ENCODE assay signal across 14 mouse cellular contexts in the genomic region with DNA sequence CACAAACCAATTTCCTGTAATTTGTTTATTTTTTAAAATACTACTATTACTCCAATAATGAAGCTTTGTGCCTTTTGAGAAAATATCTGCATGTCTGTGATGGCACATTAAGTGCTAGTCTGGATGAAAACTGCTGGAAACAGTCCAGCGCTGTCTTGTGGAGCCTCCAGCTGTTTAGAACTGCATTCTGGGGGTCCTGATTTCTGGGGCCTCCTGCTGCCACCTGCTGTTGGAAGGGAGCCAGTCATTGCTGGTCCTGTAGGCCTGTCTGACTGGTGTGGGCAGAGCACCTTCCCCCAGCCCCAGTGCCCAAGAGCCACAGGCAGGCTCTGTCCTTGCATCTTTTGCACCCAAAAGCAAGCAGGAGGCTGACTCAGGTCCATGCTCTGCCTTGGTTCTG.
DNase-seq lines count a peak whose midpoint lies in the region; ATAC-seq lines count a peak whose summit lies in the region.
"Had no signal": no experiment of that assay in that cellular context is flagged by ENCODE, and none has a peak within 500 bp of the region (broad histone marks: within the 10 kb centered on the region; RNA-seq: fewer than 3 reads in every experiment).

No protein-coding gene starts in this region.

- no peak overlapping the region for H3K4me2 ChIP-seq in midbrain, embryonic 14.5 days (ENCODE audit: low read length)
- no peak overlapping the region for H3K4me2 ChIP-seq in midbrain, embryonic 11.5 days
- H3K4me2 ChIP-seq in embryonic facial prominence, embryonic 14.5 days (ENCODE audit: low read depth, low read length) = no peak overlapping the region
- H3K4me2 ChIP-seq in neural tube, embryonic 13.5 days = no peak overlapping the region
- H3K4me2 ChIP-seq in kidney, embryonic 15.5 days = no peak overlapping the region
- H3K4me2 ChIP-seq: limb, embryonic 13.5 days had no signal

- H3K4me1 ChIP-seq in midbrain, embryonic 14.5 days (ENCODE audit: control insufficient read depth, insufficient read depth, low read length) = no peaks in the 10 kb centered on the region
- H3K4me1 ChIP-seq in midbrain, embryonic 11.5 days (ENCODE audit: control insufficient read depth, insufficient read depth, low read length) = no peaks in the 10 kb centered on the region
- H3K4me1 ChIP-seq in embryonic facial prominence, embryonic 14.5 days (ENCODE audit: control insufficient read depth, insufficient read depth, low read length) = no peaks in the 10 kb centered on the region
- H3K4me1 ChIP-seq in neural tube, embryonic 13.5 days (replicated peaks) = 0 out of 2 replicates have a peak, but pooled peaks cover 4% of the 10 kb centered on the region
- H3K4me1 ChIP-seq in kidney, embryonic 15.5 days = no peaks in the 10 kb centered on the region
- H3K4me1 ChIP-seq: limb, embryonic 13.5 days had no signal

- H3K27me3 ChIP-seq in midbrain, embryonic 14.5 days (ENCODE audit: control insufficient read depth, insufficient read depth, low read length) = no peaks in the 10 kb centered on the region
- H3K27me3 ChIP-seq in midbrain, embryonic 11.5 days (ENCODE audit: control insufficient read depth, insufficient read depth, low read length) = no peaks in the 10 kb centered on the region
- no peaks in the 10 kb centered on the region for H3K27me3 ChIP-seq in embryonic facial prominence, embryonic 14.5 days (replicated peaks; ENCODE audit: control insufficient read depth, insufficient read depth, low read length)
- H3K27me3 ChIP-seq in neural tube, embryonic 13.5 days = no peaks in the 10 kb centered on the region
- H3K27me3 ChIP-seq in kidney, embryonic 15.5 days = no peaks in the 10 kb centered on the region
- H3K27me3 ChIP-seq: limb, embryonic 13.5 days had no signal

- 61% methylated on average over 1 of the region's 1 CpGs for WGBS in midbrain, embryonic 14.5 days
- WGBS in midbrain, embryonic 11.5 days = 75% methylated on average over 1 of the region's 1 CpGs
- WGBS in embryonic facial prominence, embryonic 14.5 days = 50% methylated on average over 1 of the region's 1 CpGs
- 56% methylated on average over 1 of the region's 1 CpGs for WGBS in neural tube, embryonic 13.5 days
- WGBS in kidney, embryonic 15.5 days = 79% methylated on average over 1 of the region's 1 CpGs

- no peak; the same call in 1 of the 2 replicates for ATAC-seq in midbrain, embryonic 14.5 days (ENCODE audit: low FRiP score, low TSS enrichment)
- no peak for ATAC-seq in midbrain, embryonic 11.5 days (ENCODE audit: low FRiP score)
- ATAC-seq in embryonic facial prominence, embryonic 14.5 days (ENCODE audit: low read depth) = no peak
- peak; percentile 56 for ATAC-seq in neural tube, embryonic 13.5 days (ENCODE audit: low read depth)
- no peak for ATAC-seq in kidney, embryonic 15.5 days (replicated peaks; ENCODE audit: low FRiP score)
- ATAC-seq: lung, postnatal 0 days had no signal

- H3K4me3 ChIP-seq in midbrain, embryonic 14.5 days (replicated peaks; ENCODE audit: low read depth, low read length) = no peak overlapping the region
- no peak overlapping the region for H3K4me3 ChIP-seq in midbrain, embryonic 11.5 days (ENCODE audit: low read depth, low read length)
- no peak overlapping the region for H3K4me3 ChIP-seq in embryonic facial prominence, embryonic 14.5 days (ENCODE audit: low read depth, low read length)
- no peak overlapping the region for H3K4me3 ChIP-seq in neural tube, embryonic 13.5 days
- H3K4me3 ChIP-seq in kidney, embryonic 15.5 days (replicated peaks) = no peak overlapping the region
- H3K4me3 ChIP-seq: limb, embryonic 13.5 days; myocyte had no signal

- no peaks in the 10 kb centered on the region for H3K9me3 ChIP-seq in midbrain, embryonic 14.5 days (ENCODE audit: control insufficient read depth, low read length)
- H3K9me3 ChIP-seq in midbrain, embryonic 11.5 days (ENCODE audit: control insufficient read depth, low read length) = no peaks in the 10 kb centered on the region
- no peaks in the 10 kb centered on the region for H3K9me3 ChIP-seq in embryonic facial prominence, embryonic 14.5 days (ENCODE audit: control insufficient read depth, low read length)
- no peaks in the 10 kb centered on the region for H3K9me3 ChIP-seq in neural tube, embryonic 13.5 days
- H3K9me3 ChIP-seq in kidney, embryonic 15.5 days (replicated peaks) = no peaks in the 10 kb centered on the region
- H3K9me3 ChIP-seq: limb, embryonic 13.5 days had no signal

- peak; percentile 57 for DNase-seq in cerebellum, adult 11-12 months
- DNase-seq in cerebellum, adult 18-20 months = no peak
- DNase-seq in midbrain, embryonic 14.5 days = peak; percentile 61
- DNase-seq in midbrain, embryonic 11.5 days (ENCODE audit: low spot score, missing footprints) = no peak
- peak; percentile 27 for DNase-seq in embryonic facial prominence, embryonic 14.5 days (ENCODE audit: low spot score)
- no peak for DNase-seq in kidney, adult 11 months
- DNase-seq: gastrocnemius, postnatal 36 days; heart, postnatal 14 days had no signal

- no peak overlapping the region for H3K9ac ChIP-seq in midbrain, embryonic 14.5 days (replicated peaks; ENCODE audit: low read length)
- no peak overlapping the region for H3K9ac ChIP-seq in midbrain, embryonic 11.5 days (ENCODE audit: low read length)
- H3K9ac ChIP-seq in embryonic facial prominence, embryonic 14.5 days (ENCODE audit: low read depth, low read length) = no peak overlapping the region
- no peak overlapping the region for H3K9ac ChIP-seq in neural tube, embryonic 13.5 days
- no peak overlapping the region for H3K9ac ChIP-seq in kidney, embryonic 15.5 days
- H3K9ac ChIP-seq: limb, embryonic 13.5 days had no signal

- no peak overlapping the region for H3K27ac ChIP-seq in midbrain, embryonic 14.5 days (replicated peaks; ENCODE audit: low read depth, low read length)
- H3K27ac ChIP-seq in midbrain, embryonic 11.5 days (ENCODE audit: low read depth, low read length) = no peak overlapping the region
- H3K27ac ChIP-seq in embryonic facial prominence, embryonic 14.5 days (replicated peaks; ENCODE audit: low read depth, low read length) = no peak overlapping the region
- H3K27ac ChIP-seq in neural tube, embryonic 13.5 days (replicated peaks) = no peak overlapping the region
- H3K27ac ChIP-seq in kidney, embryonic 15.5 days = no peak overlapping the region
- H3K27ac ChIP-seq: kidney, postnatal 0 days; limb, embryonic 13.5 days had no signal

- no peaks in the 10 kb centered on the region for H3K36me3 ChIP-seq in midbrain, embryonic 14.5 days (ENCODE audit: control insufficient read depth, insufficient read depth, low read length)
- no peaks in the 10 kb centered on the region for H3K36me3 ChIP-seq in midbrain, embryonic 11.5 days (ENCODE audit: control insufficient read depth, insufficient read depth, low read length)
- H3K36me3 ChIP-seq in embryonic facial prominence, embryonic 14.5 days (ENCODE audit: control insufficient read depth, insufficient read depth, low read length) = no peaks in the 10 kb centered on the region
- H3K36me3 ChIP-seq in neural tube, embryonic 13.5 days = no peaks in the 10 kb centered on the region
- no peaks in the 10 kb centered on the region for H3K36me3 ChIP-seq in kidney, embryonic 15.5 days
- H3K36me3 ChIP-seq: limb, embryonic 13.5 days had no signal

Comparison
In these comparisons a context has a peak if more than half of its experiments do, and no peak if none do; other contexts are left out.
1. DNase-seq: peak in cerebellum, adult 11-12 months (single experiment), midbrain, embryonic 14.5 days (single experiment) and embryonic facial prominence, embryonic 14.5 days (single experiment); none in cerebellum, adult 18-20 months (0 of 2), midbrain, embryonic 11.5 days (single experiment) and kidney, adult 11 months (single experiment).